Mouse (Mus musculus): ENCODE data around the gene Rrp9. TPM values are rescaled to one million over a fixed set of nuclear protein-coding genes. Genes with fewer than 3 reads are reported as not detected.

Gene Rrp9
- total and polyA plus RNA-seq, 3 experiments: 120 to 326 (median 130) TPM

- no peak overlapping the region for H3K4me3 ChIP-seq (replicated peaks in 1 of 3; ENCODE audit: low read depth in 2 of 3, low read length in 2 of 3, poor library complexity in 1 of 3)
- peaks cover 16% of the 10 kb centered on the region for H3K9me3 ChIP-seq (replicated peaks; ENCODE audit: low read length)
- no peak for DNase-seq (ENCODE audit: extremely low read depth)
- no peak for TF ChIP-seq JUN (IDR thresholded peaks at IDR 0.05; ENCODE audit: insufficient read depth, low read depth, low read length)
- no peak for TF ChIP-seq PAX5 (IDR thresholded peaks at IDR 0.05; ENCODE audit: low read length)
- no peak for TF ChIP-seq MYC (IDR thresholded peaks at IDR 0.05; ENCODE audit: low read depth, low read length)
- TF ChIP-seq USF2 (conservative IDR thresholded peaks at IDR 0.05; ENCODE audit: low read depth, low read length): no peak
- TF ChIP-seq CTCF (conservative IDR thresholded peaks at IDR 0.05 in 1 of 2, IDR thresholded peaks at IDR 0.05 in 1 of 2; ENCODE audit: low read depth in 2 of 2, low read length in 2 of 2): no peak
- no peak for TF ChIP-seq ZNF384 (IDR thresholded peaks at IDR 0.05; ENCODE audit: low read depth, low read length)
- TF ChIP-seq TBP (conservative IDR thresholded peaks at IDR 0.05; ENCODE audit: low read depth, low read length): no peak
- TF ChIP-seq CHD1 (IDR thresholded peaks at IDR 0.05; ENCODE audit: low read depth, low read length): no peak
- no peak for TF ChIP-seq JUND (conservative IDR thresholded peaks at IDR 0.05; ENCODE audit: low read depth, low read length)
- TF ChIP-seq ZMIZ1 (IDR thresholded peaks at IDR 0.05; ENCODE audit: low read depth, low read length): no peak
- TF ChIP-seq BHLHE40 (IDR thresholded peaks at IDR 0.05; ENCODE audit: low read depth, low read length): no peak
- no peak for TF ChIP-seq MAX (IDR thresholded peaks at IDR 0.05; ENCODE audit: low read length)
- no peak for TF ChIP-seq EP300 (IDR thresholded peaks at IDR 0.05; ENCODE audit: low read length)
- TF ChIP-seq USF1 (IDR thresholded peaks at IDR 0.05; ENCODE audit: low read depth, low read length): no peak
- no peak for TF ChIP-seq MXI1 (IDR thresholded peaks at IDR 0.05; ENCODE audit: low read depth, low read length)
- TF ChIP-seq MEF2A (IDR thresholded peaks at IDR 0.05; ENCODE audit: borderline replicate concordance, low read depth, low read length): no peak
- no peak for TF ChIP-seq GABPA (IDR thresholded peaks at IDR 0.05; ENCODE audit: insufficient replicate concordance, low read depth, low read length)
- TF ChIP-seq RCOR1 (conservative IDR thresholded peaks at IDR 0.05; ENCODE audit: low read depth, low read length): no peak
- no peak for TF ChIP-seq SIN3A (IDR thresholded peaks at IDR 0.05; ENCODE audit: low read length)
- peaks cover 45 to 77% of the 10 kb centered on the region in 2 experiments for H3K36me3 ChIP-seq (replicated peaks in 1 of 2; ENCODE audit: control insufficient read depth in 1 of 2, insufficient read depth in 1 of 2, low read length in 1 of 2)
- in situ Hi-C loops (cut with MboI; ENCODE audit: low pct_ligation_motif_present, low pct_unique_long_range_greater_than_20kb, low sequenced_read_pairs): no loop called here
- H3K79me2 ChIP-seq (replicated peaks; ENCODE audit: control insufficient read depth, extremely low read depth, insufficient read depth, poor library complexity, severe bottlenecking): no peaks in the 10 kb centered on the region
- dilution Hi-C loops (cut with MboI; ENCODE audit: extremely low pct_ligation_motif_present, extremely low pct_unique_long_range_greater_than_20kb, low sequenced_read_pairs): no loop called here
- no peaks in the 10 kb centered on the region for H3K27me3 ChIP-seq (replicated peaks)
- H3K4me2 ChIP-seq (ENCODE audit: insufficient read depth, low read depth, poor library complexity, severe bottlenecking): no peak overlapping the region
- peaks cover 0 to 14% of the 10 kb centered on the region in 2 experiments; a peak in 1 of 4 replicates for H3K4me1 ChIP-seq (ENCODE audit: control insufficient read depth in 1 of 2, insufficient read depth in 2 of 2)
- no peak overlapping the region for H3K27ac ChIP-seq (ENCODE audit: insufficient read depth, low read depth)
- no peak overlapping the region for H3K9ac ChIP-seq (ENCODE audit: insufficient read depth, low read depth)
Measured at GRCm38 (mm10) chr9:106462430-106462800, 13.3 kb upstream of the Rrp9 start.

- dilution Hi-C loops (cut with MboI; ENCODE audit: extremely low pct_ligation_motif_present, extremely low pct_unique_long_range_greater_than_20kb, low sequenced_read_pairs) (no loop called here), in situ Hi-C loops (cut with MboI; ENCODE audit: low pct_ligation_motif_present, low pct_unique_long_range_greater_than_20kb, low sequenced_read_pairs) (no loop called here)
- Histone ChIP-seq H3K4me2 (ENCODE audit: insufficient read depth, low read depth, poor library complexity, severe bottlenecking) (no peak overlapping the region), H3K4me3 (replicated peaks in 1 of 3; ENCODE audit: low read depth in 2 of 3, low read length in 2 of 3, poor library complexity in 1 of 3) (no peak overlapping the region), H3K79me2 (replicated peaks; ENCODE audit: control insufficient read depth, extremely low read depth, insufficient read depth, poor library complexity, severe bottlenecking) (no peaks in the 10 kb centered on the region), H3K9ac (ENCODE audit: insufficient read depth, low read depth) (no peak overlapping the region), H3K9me3 (replicated peaks; ENCODE audit: low read length) (peaks cover 16% of the 10 kb centered on the region), H3K36me3 (replicated peaks in 1 of 2; ENCODE audit: control insufficient read depth in 1 of 2, insufficient read depth in 1 of 2, low read length in 1 of 2) (peaks cover 45 to 68% of the 10 kb centered on the region in 2 experiments), H3K27ac (ENCODE audit: insufficient read depth, low read depth) (no peak overlapping the region), H3K4me1 (ENCODE audit: control insufficient read depth in 1 of 2, insufficient read depth in 2 of 2) (peaks cover 0 to 5% of the 10 kb centered on the region in 2 experiments; a peak in 1 of 4 replicates), H3K27me3 (replicated peaks) (no peaks in the 10 kb centered on the region)
- no peak for DNase-seq (ENCODE audit: extremely low read depth)
- no peak for TF ChIP-seq SIN3A (IDR thresholded peaks at IDR 0.05; ENCODE audit: low read length)
Measured at GRCm38 (mm10) chr9:106463122-106464063, 12.4 kb upstream of the Rrp9 start.

All from CH12.LX (cell line).